Mouse (Mus musculus) kidney, adult 2 months (tissue): ENCODE measurements around the gene Sec23ip.

Experiments
- CTCF ChIP-seq: fragments of 200-500 bp; conservative IDR thresholded peaks from 2 replicates; pipeline ENCODE4 v1.5.1; 2011; ENCODE audit warnings: low read depth, mild to moderate bottlenecking, control low read depth, low read length, moderate library complexity, mixed read lengths; ENCODE audit not compliant: insufficient read depth, insufficient read length
- POLR2A ChIP-seq: fragments of 200-500 bp; IDR thresholded peaks from one replicate; pipeline ENCODE4 v1.6.1; 2011; ENCODE audit warnings: low read depth, low read length, control low read depth

DNA sequence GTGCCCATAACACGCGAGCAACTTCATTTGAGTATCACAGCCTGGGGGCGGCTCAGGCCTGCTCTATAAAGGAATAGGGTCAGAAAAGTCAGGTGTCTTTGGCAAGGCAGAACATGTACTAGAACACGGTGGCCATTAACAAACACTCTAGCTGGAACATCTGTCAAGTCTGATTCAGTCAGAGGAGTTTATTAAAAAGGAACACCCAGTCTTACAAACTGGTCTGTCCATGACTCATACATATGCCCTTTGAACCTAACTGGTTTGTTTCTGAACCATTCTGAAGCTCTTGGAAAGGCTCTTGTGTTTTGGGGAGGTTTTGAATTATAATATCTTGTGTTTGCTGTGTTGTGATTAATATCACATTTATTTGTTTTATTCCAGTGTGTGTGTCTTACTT lies 45.3 kb downstream of the Sec23ip start:
- TF ChIP-seq CTCF (no peak), POLR2A (no peak)
